Mouse (Mus musculus): ENCODE measurements around the gene Arhgap35. TPM values are rescaled to one million over a fixed set of nuclear protein-coding genes. Genes with fewer than 3 reads are reported as not detected.

Arhgap35 gene
- polyA plus RNA-seq (2012; rRNA removed): 32.1 and 43.7 TPM in 2 replicates

GRCm38 (mm10) chr7:16614888-16615715 lies at the start of gene Arhgap35:
Arhgap35 (minus strand) TSS chr7:16614993.

GRCm38 (mm10) chr7:16477628-16478027 lies 137.2 kb downstream of the Arhgap35 start, which contains the start of gene Npas1:
Npas1 (minus strand) TSS chr7:16477728.

GRCm38 (mm10) chr7:16452587-16453073 lies 162.2 kb downstream of the Arhgap35 start, which contains the start of gene Tmem160:
Tmem160 (plus strand) TSS chr7:16452779.

Other genes with a start within 250 kb of the Arhgap35 start
- 25.4 and 31.6 TPM in 2 replicates for gene Sae1, start 227.2 kb downstream of the Arhgap35 start, polyA plus RNA-seq (2012; rRNA removed)
- 54.3 and 55.5 TPM in 2 replicates for gene Zc3h4, start 214.1 kb downstream of the Arhgap35 start, polyA plus RNA-seq (2012; rRNA removed)
- 222 and 259 TPM in 2 replicates for gene Tmem160, start 162.2 kb downstream of the Arhgap35 start, polyA plus RNA-seq (2012; rRNA removed)
- gene Npas1, start 137.3 kb downstream of the Arhgap35 start, polyA plus RNA-seq (2012; rRNA removed): not detected in 2 replicates
- gene Ceacam15, start 60.7 kb upstream of the Arhgap35 start, polyA plus RNA-seq (2012; rRNA removed): not detected in 2 replicates
- not detected in 2 replicates for gene Ceacam9, start 106.9 kb upstream of the Arhgap35 start, polyA plus RNA-seq (2012; rRNA removed)
- gene Ap2s1, start 123.4 kb upstream of the Arhgap35 start, polyA plus RNA-seq (2012; rRNA removed): 428 and 496 TPM in 2 replicates
- gene Slc1a5, start 166.3 kb upstream of the Arhgap35 start, polyA plus RNA-seq (2012; rRNA removed): 139 and 161 TPM in 2 replicates
- 252 and 277 TPM in 2 replicates for gene Strn4, start 200.9 kb upstream of the Arhgap35 start, polyA plus RNA-seq (2012; rRNA removed)
- 57.3 and 74.0 TPM in 2 replicates for gene Fkrp, start 201.7 kb upstream of the Arhgap35 start, polyA plus RNA-seq (2012; rRNA removed)
- 46.5 and 46.8 TPM in 2 replicates for gene Prkd2, start 227.9 kb upstream of the Arhgap35 start, polyA plus RNA-seq (2012; rRNA removed)